Mouse (Mus musculus) ovary, postnatal 14 days (tissue): Measurements from ENCODE around the gene Slc16a13.
"Not testable (repeated sequence)": the region's sequence is repeated elsewhere in the genome, so short reads cannot be mapped to it uniquely, and the experiment has no call there.

Experiments
- DNase-seq: peaks from one replicate; pipeline ENCODE4 v3.0.0; 2022; ENCODE audit warnings: low spot score

Slc16a13 gene

DNA sequence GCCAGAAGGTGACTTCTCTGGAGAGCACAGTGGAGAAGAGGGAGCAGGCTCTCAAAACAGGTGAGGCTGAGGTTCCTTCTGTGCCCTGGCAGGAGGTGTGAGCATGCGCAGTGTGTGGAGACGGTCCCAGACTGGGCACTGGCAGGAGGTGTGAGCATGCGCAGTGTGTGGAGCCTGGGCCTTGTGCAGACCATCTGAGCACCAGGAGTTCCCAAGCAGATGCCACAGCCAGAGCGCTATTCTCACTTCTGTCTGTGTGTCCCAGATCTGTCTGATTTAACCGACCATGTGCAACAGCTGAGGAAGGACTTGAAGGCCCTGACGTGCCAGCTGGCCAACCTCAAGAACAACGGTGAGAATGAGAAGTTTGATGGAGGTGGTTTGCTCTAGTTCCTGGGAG is 51.4 kb downstream of the Slc16a13 start:
- DNase-seq, result not testable (repeated sequence)

DNA sequence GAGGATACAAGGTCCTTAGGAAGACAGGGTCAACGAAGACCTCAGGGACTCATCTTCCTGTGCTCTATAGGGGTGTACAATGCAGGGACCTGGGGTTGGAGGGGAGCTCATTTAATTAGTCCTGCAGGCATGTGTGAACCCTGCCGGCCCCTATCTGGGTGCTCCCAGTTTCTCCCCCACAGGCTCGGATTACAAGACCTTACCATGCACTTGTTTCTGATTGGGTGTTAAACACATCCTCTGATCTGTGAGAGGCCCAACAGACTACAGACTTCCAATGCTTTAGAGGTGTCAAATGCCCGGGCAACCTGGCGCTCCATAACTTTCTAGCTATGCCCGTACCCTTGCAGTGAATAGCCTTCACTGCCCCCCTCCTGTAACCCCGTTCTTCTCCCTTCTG is 52.7 kb downstream of the Slc16a13 start:
- DNase-seq, result no peak
